In the genomic region with DNA sequence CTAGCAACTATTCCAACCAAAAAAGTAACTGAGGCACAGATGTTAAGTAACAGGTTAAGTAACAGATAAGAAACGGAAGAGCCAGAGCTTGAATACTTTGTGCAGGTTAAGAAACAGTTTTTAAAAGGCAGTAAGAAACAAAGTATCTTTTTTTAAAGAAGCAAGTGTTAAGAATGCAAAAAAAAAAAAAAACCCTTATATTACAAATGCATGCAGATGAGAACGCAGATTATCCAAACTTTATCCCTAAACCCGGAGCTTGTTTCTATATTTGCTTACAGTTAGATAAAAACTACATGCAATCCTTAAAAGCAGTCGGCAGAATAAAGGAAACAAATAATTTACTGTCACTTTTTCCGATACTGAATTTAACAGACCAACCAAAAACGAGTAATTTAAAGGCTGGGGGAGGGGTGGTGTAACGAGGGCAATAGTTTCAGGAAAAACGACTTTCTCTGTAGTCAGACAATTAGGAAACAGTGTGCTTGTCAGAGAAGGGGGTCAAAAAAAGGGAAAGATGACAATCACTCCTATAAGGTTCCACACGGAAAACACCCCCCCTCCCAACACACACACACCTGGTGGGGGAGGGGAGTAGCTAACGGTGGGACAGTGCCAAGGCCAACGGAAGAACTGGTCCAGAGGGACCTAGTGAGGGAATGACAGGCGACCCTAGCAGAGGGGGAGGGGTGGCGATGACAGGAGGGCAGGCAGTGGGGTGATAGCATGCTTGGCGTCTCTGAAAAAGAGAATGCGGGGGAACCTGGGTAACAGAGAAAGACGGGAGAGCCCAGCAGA, we compare ENCODE assay signal across 8 mouse cellular contexts. TPM values are rescaled to one million over a fixed set of nuclear protein-coding genes. Genes with fewer than 3 reads are reported as not detected.
DNase-seq lines count a peak whose midpoint lies in the region; ATAC-seq and TF ChIP-seq lines count a peak whose summit lies in the region.

No protein-coding gene starts in this region.

- H3K4me2 ChIP-seq in heart, embryonic 11.5 days: peak overlapping the region; percentile 84
- peak overlapping the region; percentile 90 for H3K4me2 ChIP-seq in kidney, embryonic 15.5 days
- peak overlapping the region; percentile 78 for H3K4me2 ChIP-seq in liver, embryonic 11.5 days

- H3K9ac ChIP-seq in heart, embryonic 11.5 days (ENCODE audit: low read depth, low read length): peak overlapping the region; percentile 96
- peak overlapping the region; percentile 95 for H3K9ac ChIP-seq in kidney, embryonic 15.5 days
- peak overlapping the region; percentile 91 for H3K9ac ChIP-seq in liver, embryonic 11.5 days (ENCODE audit: low read depth, low read length)

- peak; percentile 8 for DNase-seq in ovary, adult 18-20 months (ENCODE audit: low spot score)
- DNase-seq in ovary, postnatal 10 days (ENCODE audit: low spot score): no peak
- no peak for DNase-seq in embryonic facial prominence, embryonic 10.5 days (ENCODE audit: low spot score)
- DNase-seq in liver, embryonic 11.5 days (ENCODE audit: low spot score): peak; percentile 67
- DNase-seq in naive thymus-derived CD4-positive, alpha-beta T cell, adult 2 months (ENCODE audit: low read depth): peak; percentile 53

- H3K27me3 ChIP-seq in embryonic facial prominence, embryonic 10.5 days (replicated peaks; ENCODE audit: low read depth, poor library complexity, severe bottlenecking): no peaks in the 10 kb centered on the region
- no peaks in the 10 kb centered on the region for H3K27me3 ChIP-seq in heart, embryonic 11.5 days (ENCODE audit: control insufficient read depth, insufficient read depth, low read length)
- H3K27me3 ChIP-seq in kidney, embryonic 15.5 days: no peaks in the 10 kb centered on the region
- no peaks in the 10 kb centered on the region for H3K27me3 ChIP-seq in liver, embryonic 11.5 days (replicated peaks; ENCODE audit: control insufficient read depth, insufficient read depth, low read length)
- no peaks in the 10 kb centered on the region for H3K27me3 ChIP-seq in testis, adult 2 months (ENCODE audit: control insufficient read depth, insufficient read depth, low read length)

- H3K27ac ChIP-seq in embryonic facial prominence, embryonic 10.5 days (replicated peaks): peak overlapping the region; percentile 97
- H3K27ac ChIP-seq in heart, embryonic 11.5 days (ENCODE audit: low read depth, low read length): peak overlapping the region; percentile 93
- H3K27ac ChIP-seq in kidney, embryonic 15.5 days: peak overlapping the region; percentile 97
- peak overlapping the region; percentile 91 for H3K27ac ChIP-seq in liver, embryonic 11.5 days (ENCODE audit: low read depth, low read length)
- H3K27ac ChIP-seq in testis, adult 2 months (ENCODE audit: control insufficient read depth, insufficient read depth, low read depth, low read length): peak overlapping the region; percentile 97

- ATAC-seq in heart, embryonic 11.5 days (replicated peaks; ENCODE audit: insufficient number of reproducible peaks, low FRiP score, low TSS enrichment): peak; percentile 1; the same call in 1 of the 2 replicates
- peak; percentile 1; the same call in 1 of the 2 replicates for ATAC-seq in kidney, embryonic 15.5 days (replicated peaks; ENCODE audit: low FRiP score)
- ATAC-seq in liver, embryonic 11.5 days (replicated peaks; ENCODE audit: low FRiP score): peak; percentile 5

- peak; percentile 57; the same call in 1 of the 2 replicates for TF ChIP-seq POLR2A in testis, adult 2 months (IDR thresholded peaks at IDR 0.05; ENCODE audit: control insufficient read depth, low read depth, low read length)

- 8% methylated on average over 16 of the region's 16 CpGs for WGBS in embryonic facial prominence, embryonic 10.5 days
- WGBS in heart, embryonic 11.5 days (ENCODE audit: insufficient replicate concordance): 2% methylated on average over 16 of the region's 16 CpGs
- 1% methylated on average over 16 of the region's 16 CpGs for WGBS in kidney, embryonic 15.5 days
- WGBS in liver, embryonic 11.5 days: 1% methylated on average over 16 of the region's 16 CpGs

- H3K36me3 ChIP-seq in embryonic facial prominence, embryonic 10.5 days (replicated peaks): peaks cover 18% of the 10 kb centered on the region
- H3K36me3 ChIP-seq in heart, embryonic 11.5 days (ENCODE audit: control insufficient read depth, insufficient read depth, low read length): peaks cover 1% of the 10 kb centered on the region
- peaks cover 16% of the 10 kb centered on the region for H3K36me3 ChIP-seq in kidney, embryonic 15.5 days
- H3K36me3 ChIP-seq in liver, embryonic 11.5 days (ENCODE audit: control insufficient read depth, insufficient read depth, low read length): peaks cover 3% of the 10 kb centered on the region; the same call in 1 of the 2 replicates
- no peaks in the 10 kb centered on the region; the same call in 1 of the 2 replicates for H3K36me3 ChIP-seq in testis, adult 2 months (ENCODE audit: control insufficient read depth, insufficient read depth, low read length)

- peaks cover 24% of the 10 kb centered on the region for H3K4me1 ChIP-seq in embryonic facial prominence, embryonic 10.5 days
- H3K4me1 ChIP-seq in heart, embryonic 11.5 days (ENCODE audit: control insufficient read depth, insufficient read depth, low read length): peaks cover 8% of the 10 kb centered on the region
- peaks cover 18% of the 10 kb centered on the region for H3K4me1 ChIP-seq in kidney, embryonic 15.5 days
- H3K4me1 ChIP-seq in liver, embryonic 11.5 days (replicated peaks; ENCODE audit: control insufficient read depth, insufficient read depth, low read length): peaks cover 7% of the 10 kb centered on the region
- H3K4me1 ChIP-seq in testis, adult 2 months (ENCODE audit: control insufficient read depth, insufficient read depth, low read length): peaks cover 10% of the 10 kb centered on the region

- H3K9me3 ChIP-seq in embryonic facial prominence, embryonic 10.5 days: no peaks in the 10 kb centered on the region
- H3K9me3 ChIP-seq in heart, embryonic 11.5 days (replicated peaks; ENCODE audit: control insufficient read depth, low read length): no peaks in the 10 kb centered on the region
- H3K9me3 ChIP-seq in kidney, embryonic 15.5 days (replicated peaks): no peaks in the 10 kb centered on the region
- H3K9me3 ChIP-seq in liver, embryonic 11.5 days (ENCODE audit: control insufficient read depth, low read length): no peaks in the 10 kb centered on the region

- no peak for TF ChIP-seq CTCF in testis, adult 2 months (IDR thresholded peaks at IDR 0.05; ENCODE audit: control insufficient read depth, insufficient read depth, insufficient replicate concordance, low read depth, low read length)

- peak overlapping the region; percentile 97 for H3K4me3 ChIP-seq in embryonic facial prominence, embryonic 10.5 days
- H3K4me3 ChIP-seq in heart, embryonic 11.5 days (ENCODE audit: low read depth, low read length): peak overlapping the region; percentile 90
- peak overlapping the region; percentile 97 for H3K4me3 ChIP-seq in kidney, embryonic 15.5 days (replicated peaks)
- H3K4me3 ChIP-seq in liver, embryonic 11.5 days (ENCODE audit: low read depth, low read length): peak overlapping the region; percentile 95
- peak overlapping the region; percentile 98 for H3K4me3 ChIP-seq in testis, adult 2 months (ENCODE audit: control insufficient read depth, low read depth, low read length)

RNA-seq across cellular contexts. Expression of gene Zfp654, which starts 1.0 kb away (rescaled TPM):
- 5.9 and 6.6 TPM in 2 replicates for polyA plus RNA-seq in embryonic facial prominence, embryonic 10.5 days (2016; fragmentation: Nextera tagmentation; extraction: Ambion mirVana)
- 6.9 and 9.3 TPM in 2 replicates for polyA plus RNA-seq in heart, embryonic 11.5 days (2014; fragmentation: Nextera tagmentation; extraction: Ambion mirVana)
- 5.8 and 6.4 TPM in 2 replicates for polyA plus RNA-seq in kidney, embryonic 15.5 days (2015; fragmentation: Nextera tagmentation; extraction: Ambion mirVana)
- 7.3 and 7.8 TPM in 2 replicates for polyA plus RNA-seq in liver, embryonic 11.5 days (2014; fragmentation: Nextera tagmentation; extraction: Ambion mirVana)
- polyA plus RNA-seq in testis, adult 2 months (2012; rRNA removed): 34.9 and 41.3 TPM in 2 replicates

RNA-seq across cellular contexts. Expression of gene Cggbp1, which starts 1.3 kb away (rescaled TPM):
- 87.4 and 88.4 TPM in 2 replicates for polyA plus RNA-seq in embryonic facial prominence, embryonic 10.5 days (2016; fragmentation: Nextera tagmentation; extraction: Ambion mirVana)
- 70.1 and 87.0 TPM in 2 replicates for polyA plus RNA-seq in heart, embryonic 11.5 days (2014; fragmentation: Nextera tagmentation; extraction: Ambion mirVana)
- polyA plus RNA-seq in kidney, embryonic 15.5 days (2015; fragmentation: Nextera tagmentation; extraction: Ambion mirVana): 84.0 and 87.1 TPM in 2 replicates
- polyA plus RNA-seq in liver, embryonic 11.5 days (2014; fragmentation: Nextera tagmentation; extraction: Ambion mirVana): 58.3 and 67.7 TPM in 2 replicates
- polyA plus RNA-seq in testis, adult 2 months (2012; rRNA removed): 11.9 and 12.9 TPM in 2 replicates

Comparison
In these comparisons a context has a peak if more than half of its experiments do, and no peak if none do; other contexts are left out.
1. DNase-seq: peak in ovary, adult 18-20 months (single experiment), liver, embryonic 11.5 days (single experiment) and naive thymus-derived CD4-positive, alpha-beta T cell, adult 2 months (single experiment); none in ovary, postnatal 10 days (single experiment) and embryonic facial prominence, embryonic 10.5 days (single experiment).
2. Peak in every context shown above with its lines, with median percentiles within 50 percentile points of each other: H3K27ac ChIP-seq, H3K4me3 ChIP-seq, ATAC-seq, H3K4me2 ChIP-seq and H3K9ac ChIP-seq.